Mouse (Mus musculus): Measurements from ENCODE around the gene Vmn1r220.
"Not testable (repeated sequence)": the region's sequence is repeated elsewhere in the genome, so short reads cannot be mapped to it uniquely, and the experiment has no call there.

The Vmn1r220 gene

DNA sequence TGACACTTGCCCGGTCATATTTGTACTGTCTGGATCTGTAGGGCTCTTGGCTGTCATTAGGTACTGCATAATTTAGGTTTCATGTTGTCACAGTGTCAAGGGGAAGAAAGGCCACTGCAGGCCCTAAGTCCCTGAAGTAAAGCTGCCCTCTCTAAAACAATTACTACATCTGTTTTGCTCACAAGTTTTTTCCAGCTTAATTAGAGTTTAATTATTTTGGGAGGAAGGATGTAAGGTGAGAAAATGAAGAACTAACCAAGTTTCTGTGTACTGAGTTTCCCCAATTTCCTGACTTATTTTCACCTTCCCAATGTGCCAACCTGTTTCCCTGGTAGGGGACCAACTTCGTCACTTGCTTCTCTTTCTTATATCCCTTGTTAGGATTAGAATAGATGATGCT is at the start of gene Vmn1r220:
Gene Vmn1r220 (minus strand): TSS at position 101 of the 400 bp plus-strand sequence.
- DNase-seq (ENCODE audit: low spot score), result no peak

- DNase-seq (ENCODE audit: low spot score), result not testable (repeated sequence)
These were observed 48.1 kb upstream of the Vmn1r220 start, which contains the start of gene Vmn1r222 for GRCm38 (mm10) chr13:23235847-23236246. Gene Vmn1r222 (minus strand): TSS chr13:23235947.

DNA sequence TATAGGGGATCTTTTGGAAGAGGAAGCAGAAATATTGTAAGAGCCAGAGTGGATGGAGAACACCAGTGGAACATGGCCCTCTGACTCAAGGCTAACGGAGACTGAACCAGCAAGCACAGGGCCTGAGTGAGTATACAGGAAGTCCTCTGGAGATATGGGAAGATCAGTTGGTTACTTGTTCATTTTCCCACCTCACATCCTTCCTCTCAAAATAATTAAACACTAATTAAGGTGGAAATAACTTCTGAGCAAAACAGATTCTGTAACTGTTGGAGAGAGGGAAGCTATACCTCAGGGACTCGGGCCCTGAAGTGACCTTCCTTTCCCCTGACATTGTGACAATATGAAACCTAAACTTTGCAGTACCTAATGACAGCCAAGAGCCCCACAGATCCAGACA is 26.1 kb upstream of the Vmn1r220 start, which contains the start of gene Vmn1r221:
Gene Vmn1r221 (plus strand): TSS at position 301 of the 400 bp plus-strand sequence.
- not testable (repeated sequence) for DNase-seq (ENCODE audit: low spot score)

DNA sequence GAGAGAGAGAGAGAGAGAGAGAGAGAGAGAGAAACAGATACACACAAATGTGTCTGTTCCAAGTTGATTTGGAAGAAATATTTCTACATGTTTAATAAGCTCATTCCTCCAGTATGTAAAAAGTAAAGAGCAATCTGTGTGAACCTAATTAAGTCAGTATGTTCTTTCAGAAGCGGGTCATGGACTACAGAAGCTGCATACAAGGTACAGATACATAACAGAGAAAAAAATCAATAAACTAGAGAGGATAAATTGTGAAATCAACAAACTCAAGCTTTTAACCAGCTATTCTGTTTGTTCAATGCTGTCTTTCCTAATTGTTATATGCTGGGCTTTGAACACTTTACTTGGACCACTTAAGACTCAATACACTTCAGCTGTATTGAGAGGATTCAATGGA is 16.1 kb upstream of the Vmn1r220 start:
- not testable (repeated sequence) for DNase-seq (ENCODE audit: low spot score)

DNA sequence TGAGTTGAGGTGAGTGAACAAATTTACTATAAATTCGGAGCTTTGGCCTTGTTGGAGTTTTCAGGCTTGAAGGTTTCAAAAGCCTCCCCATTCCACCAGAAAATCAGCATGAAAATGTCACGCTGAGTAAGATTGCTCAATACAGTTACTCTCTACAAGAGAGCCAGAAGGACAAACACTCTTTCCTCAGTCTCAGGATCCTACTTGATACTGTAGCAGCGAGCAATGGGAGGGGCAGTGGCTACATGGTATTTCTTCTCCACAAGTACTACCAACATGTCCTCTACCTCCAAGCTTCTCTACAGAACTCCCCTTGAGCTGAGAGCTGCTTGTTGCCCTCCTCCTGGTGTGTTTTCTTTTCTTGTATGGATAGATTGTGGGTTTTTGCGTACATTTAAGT is 21.3 kb downstream of the Vmn1r220 start:
- not testable (repeated sequence) for DNase-seq (ENCODE audit: low spot score)

DNA sequence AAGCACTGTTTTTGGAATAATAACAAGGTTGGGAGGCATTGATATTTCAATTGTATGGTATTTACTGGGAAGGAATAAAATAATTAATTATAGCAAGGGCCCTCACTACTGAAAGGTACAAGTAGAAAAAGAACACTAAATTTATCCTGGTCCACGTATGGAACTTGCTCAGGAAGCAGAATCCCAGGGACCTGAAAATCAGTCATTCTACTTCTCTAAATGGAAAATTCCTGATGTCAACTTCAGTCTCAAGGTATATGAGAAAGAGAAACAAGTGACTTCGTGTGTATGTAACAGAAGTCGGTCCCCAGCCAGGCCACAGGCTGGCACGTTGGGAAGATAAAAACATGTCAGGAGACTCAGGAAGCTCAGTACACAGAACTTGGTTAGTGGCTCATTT is 28.8 kb downstream of the Vmn1r220 start, which contains the start of gene Vmn1r219:
Gene Vmn1r219 (plus strand): TSS at position 301 of the 400 bp plus-strand sequence.
- no peak for DNase-seq (ENCODE audit: low spot score)

DNA sequence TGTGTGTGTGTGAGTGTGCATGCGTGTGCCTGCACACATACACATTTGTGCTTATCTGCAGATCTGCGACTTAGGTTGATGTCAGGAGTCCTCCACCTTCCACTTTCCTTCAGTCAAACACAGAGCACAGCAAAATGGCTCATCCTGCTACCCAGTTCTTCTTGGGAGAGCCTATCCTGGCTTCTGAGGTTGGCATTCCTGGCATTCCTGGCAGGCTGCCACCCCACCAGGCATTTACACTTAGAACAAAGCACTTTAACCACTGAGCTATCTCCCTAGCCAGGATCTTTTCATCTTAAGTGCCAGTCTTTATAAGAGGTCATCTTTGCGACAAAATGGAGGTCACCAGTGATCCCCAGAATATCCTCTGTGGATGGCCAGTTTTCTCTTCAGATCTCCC is 29.9 kb downstream of the Vmn1r220 start:
- no peak for DNase-seq (ENCODE audit: low spot score)

DNA sequence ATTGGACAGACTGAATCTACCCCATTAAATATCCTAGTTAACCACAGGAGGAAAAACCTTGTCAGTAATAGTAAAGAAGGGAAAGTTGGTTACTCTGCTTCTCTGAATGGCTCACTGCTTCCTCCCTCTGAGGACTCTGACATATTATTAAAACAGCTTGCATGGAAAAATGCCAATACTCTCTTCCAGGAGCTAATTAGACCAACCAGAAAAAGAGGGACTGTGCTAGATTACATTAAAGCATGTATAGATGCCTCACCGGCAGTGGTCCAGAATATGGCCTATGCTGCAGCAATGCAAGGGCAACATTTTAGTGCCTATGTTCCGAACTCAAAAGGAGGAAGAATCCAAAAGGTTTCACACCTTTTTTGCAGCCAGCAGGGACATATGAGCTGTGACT is 48.9 kb downstream of the Vmn1r220 start:
- no peak for DNase-seq (ENCODE audit: low spot score)

DNA sequence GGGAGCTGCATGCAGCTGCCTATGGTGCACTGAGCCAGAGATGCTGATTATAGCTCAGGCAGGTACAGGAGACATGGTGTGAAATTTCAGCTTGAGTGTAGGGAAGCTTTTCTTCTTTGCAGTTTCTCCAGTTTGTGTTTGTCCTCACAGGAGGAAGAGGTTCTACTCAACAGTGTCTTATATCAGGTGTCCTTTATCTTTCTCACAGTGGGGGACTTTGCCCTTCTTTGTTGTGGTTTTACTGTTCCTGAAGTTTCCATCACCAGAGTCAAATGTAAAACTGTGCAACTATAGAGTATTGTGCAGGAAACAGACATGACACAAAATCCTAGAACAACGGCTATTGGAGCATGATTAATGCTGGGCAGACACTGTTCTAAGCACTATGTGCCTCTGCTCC is 54.3 kb downstream of the Vmn1r220 start:
- DNase-seq (ENCODE audit: low spot score), result no peak

- no peak for DNase-seq (ENCODE audit: low spot score)
These were observed 54.7 kb downstream of the Vmn1r220 start, which contains the start of gene Vmn1r218 for GRCm38 (mm10) chr13:23133099-23133498. Gene Vmn1r218 (plus strand): TSS chr13:23133155.
